20 mouse cellular contexts compared by ENCODE assay signal in the genomic region with DNA sequence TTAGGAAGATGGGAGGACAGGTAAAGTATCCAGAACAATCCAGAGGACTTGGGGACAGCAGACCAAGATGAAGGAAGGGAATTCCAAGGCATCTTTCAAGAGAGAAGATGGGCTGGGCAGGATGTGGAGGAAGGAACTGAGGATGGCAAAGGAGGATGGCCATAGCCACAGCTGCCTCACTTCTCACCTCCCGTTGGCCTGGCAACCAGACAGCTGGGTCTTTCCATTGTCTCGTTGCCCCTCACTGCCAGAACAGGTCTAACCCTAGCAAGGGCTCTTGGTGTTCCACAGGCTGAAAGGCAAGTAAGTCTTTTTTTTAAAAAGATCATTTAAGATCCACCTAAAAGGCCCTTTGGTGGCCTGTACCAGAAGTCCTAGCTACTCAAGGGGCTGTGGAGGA. TPM values are rescaled to one million over a fixed set of nuclear protein-coding genes. Genes with fewer than 3 reads are reported as not detected.
DNase-seq lines count a peak whose midpoint lies in the region; ATAC-seq and TF ChIP-seq lines count a peak whose summit lies in the region.
"Had no signal": no experiment of that assay in that cellular context is flagged by ENCODE, and none has a peak within 500 bp of the region (broad histone marks: within the 10 kb centered on the region; RNA-seq: fewer than 3 reads in every experiment).

No protein-coding gene starts in this region.

- no peaks in the 10 kb centered on the region for H3K36me3 ChIP-seq in forebrain, embryonic 12.5 days (replicated peaks)
- H3K36me3 ChIP-seq in forebrain, embryonic 11.5 days (ENCODE audit: control insufficient read depth, insufficient read depth, low read length), result no peaks in the 10 kb centered on the region
- no peaks in the 10 kb centered on the region for H3K36me3 ChIP-seq in neural tube, embryonic 12.5 days
- H3K36me3 ChIP-seq in midbrain, embryonic 14.5 days (ENCODE audit: control insufficient read depth, insufficient read depth, low read length), result no peaks in the 10 kb centered on the region
- H3K36me3 ChIP-seq: embryonic facial prominence, embryonic 13.5 days; heart, embryonic 15.5 days; kidney, embryonic 15.5 days had no signal

- H3K4me1 ChIP-seq in forebrain, embryonic 12.5 days, result peaks cover 15% of the 10 kb centered on the region; the same call in 1 of the 2 replicates
- 0 out of 2 replicates have a peak, but pooled peaks cover 3% of the 10 kb centered on the region for H3K4me1 ChIP-seq in forebrain, embryonic 11.5 days (replicated peaks; ENCODE audit: control insufficient read depth, insufficient read depth, low read length)
- peaks cover 6% of the 10 kb centered on the region for H3K4me1 ChIP-seq in neural tube, embryonic 12.5 days
- H3K4me1 ChIP-seq in midbrain, embryonic 14.5 days (ENCODE audit: control insufficient read depth, insufficient read depth, low read length), result peaks cover 21% of the 10 kb centered on the region
- peaks cover 18% of the 10 kb centered on the region for H3K4me1 ChIP-seq in olfactory bulb, adult 2 months (ENCODE audit: control insufficient read depth, insufficient read depth, low read length)
- H3K4me1 ChIP-seq: kidney, embryonic 15.5 days had no signal

- no peaks in the 10 kb centered on the region for H3K27me3 ChIP-seq in forebrain, embryonic 12.5 days
- no peaks in the 10 kb centered on the region for H3K27me3 ChIP-seq in forebrain, embryonic 11.5 days (ENCODE audit: control insufficient read depth, insufficient read depth, low read length)
- H3K27me3 ChIP-seq in neural tube, embryonic 12.5 days (replicated peaks), result no peaks in the 10 kb centered on the region
- H3K27me3 ChIP-seq in midbrain, embryonic 14.5 days (ENCODE audit: control insufficient read depth, insufficient read depth, low read length), result no peaks in the 10 kb centered on the region
- H3K27me3 ChIP-seq: embryonic facial prominence, embryonic 13.5 days; heart, embryonic 15.5 days; kidney, embryonic 15.5 days had no signal

- no peak overlapping the region for H3K9ac ChIP-seq in forebrain, embryonic 12.5 days
- no peak overlapping the region for H3K9ac ChIP-seq in forebrain, embryonic 11.5 days (ENCODE audit: low read length)
- no peak overlapping the region for H3K9ac ChIP-seq in neural tube, embryonic 12.5 days
- no peak overlapping the region for H3K9ac ChIP-seq in midbrain, embryonic 14.5 days (replicated peaks; ENCODE audit: low read length)
- H3K9ac ChIP-seq: embryonic facial prominence, embryonic 13.5 days; heart, embryonic 15.5 days; kidney, embryonic 15.5 days had no signal

- H3K27ac ChIP-seq in forebrain, embryonic 12.5 days, result peak overlapping the region; percentile 56; the same call in 1 of the 2 replicates
- H3K27ac ChIP-seq in forebrain, embryonic 11.5 days (ENCODE audit: low read depth, low read length), result no peak overlapping the region
- H3K27ac ChIP-seq in neural tube, embryonic 12.5 days, result no peak overlapping the region
- H3K27ac ChIP-seq in midbrain, embryonic 14.5 days (replicated peaks; ENCODE audit: low read depth, low read length), result peak overlapping the region; percentile 78
- H3K27ac ChIP-seq in olfactory bulb, adult 2 months (ENCODE audit: insufficient read depth, low read depth, low read length), result peak overlapping the region; percentile 58; the same call in 1 of the 2 replicates
- H3K27ac ChIP-seq: embryonic facial prominence, embryonic 13.5 days; heart, embryonic 15.5 days; kidney, embryonic 15.5 days; macrophage; stomach, postnatal 0 days had no signal

- no peak for TF ChIP-seq POLR2A in olfactory bulb, adult 2 months (IDR thresholded peaks at IDR 0.05; ENCODE audit: insufficient read depth, low read depth, low read length)

- ATAC-seq in forebrain, embryonic 12.5 days (ENCODE audit: low FRiP score), result no peak
- no peak for ATAC-seq in forebrain, embryonic 11.5 days (replicated peaks; ENCODE audit: low FRiP score)
- 0 out of 2 replicates have a peak, but pooled peaks have one; percentile 39 for ATAC-seq in neural tube, embryonic 12.5 days (ENCODE audit: low FRiP score, low read depth)
- ATAC-seq in midbrain, embryonic 14.5 days (ENCODE audit: low FRiP score, low TSS enrichment), result no peak
- ATAC-seq: intestine, postnatal 0 days had no signal

- H3K4me3 ChIP-seq in forebrain, embryonic 12.5 days (replicated peaks), result no peak overlapping the region
- H3K4me3 ChIP-seq in forebrain, embryonic 11.5 days (ENCODE audit: low read depth, low read length), result no peak overlapping the region
- no peak overlapping the region for H3K4me3 ChIP-seq in neural tube, embryonic 12.5 days
- no peak overlapping the region for H3K4me3 ChIP-seq in midbrain, embryonic 14.5 days (replicated peaks; ENCODE audit: low read depth, low read length)
- no peak overlapping the region for H3K4me3 ChIP-seq in olfactory bulb, adult 2 months (ENCODE audit: insufficient read depth, low read depth, low read length)
- H3K4me3 ChIP-seq: embryonic facial prominence, embryonic 13.5 days; heart, embryonic 15.5 days; kidney, embryonic 15.5 days had no signal

- no peak for DNase-seq in forebrain, embryonic 11.5 days (ENCODE audit: low spot score)
- DNase-seq in neural tube, embryonic 10.5 days (ENCODE audit: extremely low spot score, low spot score), result no peak
- DNase-seq in midbrain, embryonic 14.5 days, result no peak
- DNase-seq in c-Kit-positive CD71-positive TER-119-positive erythroid progenitor cells, embryonic 14.5 days (ENCODE audit: low spot score), result no peak
- no peak for DNase-seq in adrenal gland, adult (ENCODE audit: inconsistent age in 2 of 2, low spot score in 1 of 2)
- DNase-seq: adrenal gland, postnatal 14 days; cerebellum, adult 11 months; heart, adult 18-20 months; kidney, postnatal 4 days; lung, adult 2 months had no signal

- no peak overlapping the region for H3K4me2 ChIP-seq in forebrain, embryonic 12.5 days
- H3K4me2 ChIP-seq in forebrain, embryonic 11.5 days (ENCODE audit: low read depth, low read length, severe bottlenecking), result no peak overlapping the region
- H3K4me2 ChIP-seq in neural tube, embryonic 12.5 days (replicated peaks), result peak overlapping the region; percentile 35; the same call in 1 of the 2 replicates
- no peak overlapping the region for H3K4me2 ChIP-seq in midbrain, embryonic 14.5 days (ENCODE audit: low read length)
- H3K4me2 ChIP-seq: embryonic facial prominence, embryonic 13.5 days; heart, embryonic 15.5 days; kidney, embryonic 15.5 days; liver, embryonic 11.5 days had no signal

- TF ChIP-seq CTCF in olfactory bulb, adult 2 months (IDR thresholded peaks at IDR 0.05; ENCODE audit: insufficient read depth, low read depth, low read length), result no peak

- 51% methylated on average over 2 of the region's 2 CpGs for WGBS in forebrain, embryonic 12.5 days
- 71% methylated on average over 2 of the region's 2 CpGs for WGBS in forebrain, embryonic 11.5 days
- WGBS in neural tube, embryonic 12.5 days, result 58% methylated on average over 2 of the region's 2 CpGs
- 49% methylated on average over 2 of the region's 2 CpGs for WGBS in midbrain, embryonic 14.5 days
- WGBS in olfactory bulb, adult 2 months, result 56% methylated on average over 2 of the region's 2 CpGs

- H3K9me3 ChIP-seq in forebrain, embryonic 12.5 days, result no peaks in the 10 kb centered on the region
- H3K9me3 ChIP-seq in forebrain, embryonic 11.5 days (ENCODE audit: control insufficient read depth, low read length), result no peaks in the 10 kb centered on the region
- H3K9me3 ChIP-seq in neural tube, embryonic 12.5 days, result no peaks in the 10 kb centered on the region
- no peaks in the 10 kb centered on the region for H3K9me3 ChIP-seq in midbrain, embryonic 14.5 days (ENCODE audit: control insufficient read depth, low read length)
- H3K9me3 ChIP-seq: embryonic facial prominence, embryonic 13.5 days; heart, embryonic 15.5 days; kidney, embryonic 15.5 days had no signal

RNA-seq across cellular contexts. Expression of a gene that starts 59.3 kb away (rescaled TPM):
- polyA plus RNA-seq in forebrain, embryonic 12.5 days (2016; fragmentation: Nextera tagmentation; extraction: Ambion mirVana), result 47.6 and 48.0 TPM in 2 replicates
- polyA plus RNA-seq in forebrain, embryonic 11.5 days (2014; fragmentation: Nextera tagmentation; extraction: Ambion mirVana), result 49.0 and 54.2 TPM in 2 replicates
- polyA plus RNA-seq in neural tube, embryonic 12.5 days (2016; fragmentation: Nextera tagmentation; extraction: Ambion mirVana), result 45.3 and 47.3 TPM in 2 replicates
- polyA plus RNA-seq in midbrain, embryonic 14.5 days (2014; fragmentation: Nextera tagmentation; extraction: Ambion mirVana), result 57.3 and 62.2 TPM in 2 replicates
- not detected in 2 replicates for polyA plus RNA-seq in olfactory bulb, adult 2 months (2012; ENCODE audit: insufficient read depth, insufficient read length, low replicate concordance, missing spikeins)

RNA-seq across cellular contexts. Expression of a gene that starts 59.3 kb away (rescaled TPM):
- polyA plus RNA-seq in forebrain, embryonic 12.5 days (2016; fragmentation: Nextera tagmentation; extraction: Ambion mirVana), result 49.9 and 52.6 TPM in 2 replicates
- 63.4 and 64.2 TPM in 2 replicates for polyA plus RNA-seq in forebrain, embryonic 11.5 days (2014; fragmentation: Nextera tagmentation; extraction: Ambion mirVana)
- 45.9 and 49.4 TPM in 2 replicates for polyA plus RNA-seq in neural tube, embryonic 12.5 days (2016; fragmentation: Nextera tagmentation; extraction: Ambion mirVana)
- 36.5 and 38.2 TPM in 2 replicates for polyA plus RNA-seq in midbrain, embryonic 14.5 days (2014; fragmentation: Nextera tagmentation; extraction: Ambion mirVana)
- polyA plus RNA-seq in olfactory bulb, adult 2 months (2012; ENCODE audit: insufficient read depth, insufficient read length, low replicate concordance, missing spikeins), result not detected in 2 replicates

Comparison
In these comparisons a context has a peak if more than half of its experiments do, and no peak if none do; other contexts are left out.
1. H3K27ac ChIP-seq: peak in forebrain, embryonic 12.5 days (single experiment), midbrain, embryonic 14.5 days (single experiment) and olfactory bulb, adult 2 months (single experiment); none in forebrain, embryonic 11.5 days (single experiment) and neural tube, embryonic 12.5 days (single experiment).
2. RNA of a gene that starts 59.3 kb away (polyA plus RNA-seq): 57.3 to 62.2 TPM in midbrain, embryonic 14.5 days, 49.0 to 54.2 TPM in forebrain, embryonic 11.5 days, 47.6 to 48.0 TPM in forebrain, embryonic 12.5 days and 45.3 to 47.3 TPM in neural tube, embryonic 12.5 days; not detected in olfactory bulb, adult 2 months; every median in the first group is over 10 times any median in the second.
3. RNA of a gene that starts 59.3 kb away (polyA plus RNA-seq): 63.4 to 64.2 TPM in forebrain, embryonic 11.5 days, 49.9 to 52.6 TPM in forebrain, embryonic 12.5 days, 45.9 to 49.4 TPM in neural tube, embryonic 12.5 days and 36.5 to 38.2 TPM in midbrain, embryonic 14.5 days; not detected in olfactory bulb, adult 2 months; every median in the first group is over 10 times any median in the second.